Mouse (Mus musculus) heart, embryonic 13.5 days (tissue): Measurements from ENCODE around the gene Slc24a4. TPM values are rescaled to one million over a fixed set of nuclear protein-coding genes. Genes with fewer than 3 reads are reported as not detected.
"Not testable (repeated sequence)": the region's sequence is repeated elsewhere in the genome, so short reads cannot be mapped to it uniquely, and the experiment has no call there.

Experiments
- ATAC-seq: fragments of 200-750 bp; cut with Nextera tagmentation; 2 replicates; pipeline ENCODE4 v1.8.0; 2017; ENCODE audit warnings: moderate TSS enrichment; ENCODE audit not compliant: insufficient number of reproducible peaks, low FRiP score, low TSS enrichment; ENCODE audit errors: extremely low read depth
- H3K27ac ChIP-seq: fragments of 300-500 bp; sonication (generic); replicated peaks from 2 replicates; pipeline ENCODE4 v1.5.1; 2015; ENCODE audit warnings: moderate library complexity, mild to moderate bottlenecking, inconsistent platforms
- H3K27me3 ChIP-seq: fragments of 300-500 bp; sonication (generic); replicated peaks from 2 replicates; pipeline ENCODE4 v1.6.1; 2015; ENCODE audit warnings: mild to moderate bottlenecking, inconsistent platforms
- H3K36me3 ChIP-seq: fragments of 300-500 bp; sonication (generic); 2 replicates; pipeline ENCODE4 v1.6.1; 2015; ENCODE audit warnings: mild to moderate bottlenecking, inconsistent platforms
- H3K4me1 ChIP-seq: fragments of 300-500 bp; sonication (generic); 2 replicates; pipeline ENCODE4 v1.6.1; 2015; ENCODE audit warnings: inconsistent platforms
- H3K4me2 ChIP-seq: fragments of 300-500 bp; sonication (generic); 2 replicates; pipeline ENCODE4 v1.6.1; 2015; ENCODE audit warnings: inconsistent platforms, mild to moderate bottlenecking, moderate library complexity
- H3K4me3 ChIP-seq: fragments of 300-500 bp; sonication (generic); 2 replicates; pipeline ENCODE4 v1.5.1; 2015; ENCODE audit warnings: moderate library complexity, mild to moderate bottlenecking, inconsistent platforms
- H3K9ac ChIP-seq: fragments of 300-500 bp; sonication (generic); 2 replicates; pipeline ENCODE4 v1.6.1; 2015; ENCODE audit warnings: inconsistent platforms, mild to moderate bottlenecking, moderate library complexity
- H3K9me3 ChIP-seq: fragments of 300-500 bp; sonication (generic); 2 replicates; pipeline ENCODE4 v1.6.1; 2016; ENCODE audit warnings: inconsistent platforms
- WGBS: fragments of 180-500 bp; shearing (Covaris S2); methylation state at CpG from one replicate; pipeline ENCODE4 v1.1.7; 2015; ENCODE audit warnings: mixed read lengths; 5-methylcytosine and 5-hydroxymethylcytosine counted together
- polyA plus RNA-seq: library from polyadenylated mRNA; unstranded; fragments of >200 nt; fragmentation: Nextera tagmentation; extraction: Ambion mirVana; gene quantifications from 2 replicates; pipeline ENCODE4 v1.2.1, GENCODE M21; 2015

Slc24a4 gene
- polyA plus RNA-seq, 1 experiment from 2014 or later: 2.8 TPM

- WGBS: 58% methylated on average over 2 of the region's 2 CpGs
- no peaks in the 10 kb centered on the region for H3K27me3 ChIP-seq
- H3K27ac ChIP-seq: no peak overlapping the region
- no peak overlapping the region for H3K9ac ChIP-seq
- H3K36me3 ChIP-seq: no peaks in the 10 kb centered on the region
- peaks cover 16% of the 10 kb centered on the region for H3K4me1 ChIP-seq
- H3K4me2 ChIP-seq: no peak overlapping the region
- H3K9me3 ChIP-seq: no peaks in the 10 kb centered on the region
- no peak for ATAC-seq
- H3K4me3 ChIP-seq: no peak overlapping the region
Observed at GRCm38 (mm10) chr12:102210801-102211200, 82.3 kb downstream of the Slc24a4 start.

GRCm38 (mm10) chr12:102223404-102223803, 94.9 kb downstream of the Slc24a4 start:
- no peaks in the 10 kb centered on the region for H3K9me3 ChIP-seq
- no peaks in the 10 kb centered on the region for H3K36me3 ChIP-seq
- no peak overlapping the region for H3K27ac ChIP-seq
- no peak overlapping the region for H3K9ac ChIP-seq
- 91% methylated on average over 6 of the region's 6 CpGs for WGBS
- peaks cover 7% of the 10 kb centered on the region for H3K4me1 ChIP-seq
- no peak overlapping the region for H3K4me3 ChIP-seq
- H3K4me2 ChIP-seq: no peak overlapping the region
- ATAC-seq: no peak
- no peaks in the 10 kb centered on the region; the same call in 1 of the 2 replicates for H3K27me3 ChIP-seq

- H3K4me2 ChIP-seq, H3K4me1 ChIP-seq, H3K4me3 ChIP-seq, ATAC-seq, H3K27me3 ChIP-seq, H3K36me3 ChIP-seq, H3K9me3 ChIP-seq, H3K27ac ChIP-seq, H3K9ac ChIP-seq: not testable (repeated sequence)
- 81% methylated on average over 2 of the region's 2 CpGs for WGBS
Observed at GRCm38 (mm10) chr12:102224112-102224511, 95.6 kb downstream of the Slc24a4 start.

- H3K4me3 ChIP-seq: no peak overlapping the region
- 43% methylated on average over 3 of the region's 3 CpGs for WGBS
- H3K36me3 ChIP-seq: no peaks in the 10 kb centered on the region
- H3K9ac ChIP-seq: no peak overlapping the region
- H3K9me3 ChIP-seq: no peaks in the 10 kb centered on the region
- ATAC-seq: no peak
- no peak overlapping the region for H3K4me2 ChIP-seq
- no peaks in the 10 kb centered on the region for H3K27me3 ChIP-seq
- H3K27ac ChIP-seq: no peak overlapping the region
- peaks cover 7% of the 10 kb centered on the region for H3K4me1 ChIP-seq
Observed at GRCm38 (mm10) chr12:102225165-102225564, 96.6 kb downstream of the Slc24a4 start.

- no peaks in the 10 kb centered on the region for H3K9me3 ChIP-seq
- no peak for ATAC-seq
- no peaks in the 10 kb centered on the region for H3K27me3 ChIP-seq
- 70% methylated on average over 3 of the region's 3 CpGs for WGBS
- no peak overlapping the region for H3K9ac ChIP-seq
- H3K4me3 ChIP-seq: no peak overlapping the region
- H3K36me3 ChIP-seq: no peaks in the 10 kb centered on the region; the same call in 1 of the 2 replicates
- no peak overlapping the region for H3K4me2 ChIP-seq
- H3K27ac ChIP-seq: no peak overlapping the region
- H3K4me1 ChIP-seq: no peaks in the 10 kb centered on the region
Observed at GRCm38 (mm10) chr12:102235551-102235950, 107.0 kb downstream of the Slc24a4 start.

- 85% methylated on average over 6 of the region's 6 CpGs for WGBS
- H3K4me1 ChIP-seq: no peaks in the 10 kb centered on the region
Observed at GRCm38 (mm10) chr12:102236317-102236716, 107.8 kb downstream of the Slc24a4 start.

GRCm38 (mm10) chr12:102242076-102242722, 113.7 kb downstream of the Slc24a4 start:
- ATAC-seq: no peak
- no peaks in the 10 kb centered on the region for H3K9me3 ChIP-seq
- WGBS: 56% methylated on average over 6 of the region's 6 CpGs

More at GRCm38 (mm10) chr12:102236317-102236716, 107.8 kb downstream of the Slc24a4 start:
- Histone ChIP-seq H3K27ac (no peak overlapping the region), H3K4me3 (no peak overlapping the region), H3K4me2 (no peak overlapping the region), H3K36me3 (no peaks in the 10 kb centered on the region; the same call in 1 of the 2 replicates), H3K27me3 (no peaks in the 10 kb centered on the region), H3K9me3 (no peaks in the 10 kb centered on the region), H3K9ac (no peak overlapping the region)
- ATAC-seq: no peak

GRCm38 (mm10) chr12:102243915-102244314, 115.4 kb downstream of the Slc24a4 start:
- H3K4me3 ChIP-seq: no peak overlapping the region
- peaks cover 8% of the 10 kb centered on the region; the same call in 1 of the 2 replicates for H3K4me1 ChIP-seq
- no peaks in the 10 kb centered on the region for H3K36me3 ChIP-seq
- H3K27ac ChIP-seq: no peak overlapping the region
- H3K27me3 ChIP-seq: no peaks in the 10 kb centered on the region
- ATAC-seq: no peak
- H3K9ac ChIP-seq: no peak overlapping the region
- WGBS: 31% methylated on average over 1 of the region's 1 CpGs
- H3K4me2 ChIP-seq: no peak overlapping the region
- H3K9me3 ChIP-seq: no peaks in the 10 kb centered on the region

More at GRCm38 (mm10) chr12:102242076-102242722, 113.7 kb downstream of the Slc24a4 start:
- Histone ChIP-seq H3K27me3 (no peaks in the 10 kb centered on the region), H3K4me2 (no peak overlapping the region), H3K4me1 (peaks cover 8% of the 10 kb centered on the region; the same call in 1 of the 2 replicates), H3K4me3 (no peak overlapping the region), H3K9ac (no peak overlapping the region), H3K27ac (no peak overlapping the region), H3K36me3 (no peaks in the 10 kb centered on the region)

GRCm38 (mm10) chr12:102246226-102246625, 117.7 kb downstream of the Slc24a4 start:
- no peak overlapping the region for H3K9ac ChIP-seq
- WGBS: 75% methylated on average over 5 of the region's 5 CpGs
- ATAC-seq: no peak

GRCm38 (mm10) chr12:102248104-102248503, 119.6 kb downstream of the Slc24a4 start:
- no peaks in the 10 kb centered on the region for H3K36me3 ChIP-seq
- H3K4me2 ChIP-seq: no peak overlapping the region
- H3K4me1 ChIP-seq: no peaks in the 10 kb centered on the region
- no peak for ATAC-seq
- no peak overlapping the region for H3K27ac ChIP-seq
- H3K9me3 ChIP-seq: no peaks in the 10 kb centered on the region
- H3K4me3 ChIP-seq: no peak overlapping the region
- H3K9ac ChIP-seq: no peak overlapping the region
- no peaks in the 10 kb centered on the region for H3K27me3 ChIP-seq
- 78% methylated on average over 6 of the region's 6 CpGs for WGBS

More at GRCm38 (mm10) chr12:102246226-102246625, 117.7 kb downstream of the Slc24a4 start:
- Histone ChIP-seq H3K4me2 (no peak overlapping the region), H3K36me3 (no peaks in the 10 kb centered on the region), H3K4me3 (no peak overlapping the region), H3K27ac (no peak overlapping the region), H3K9me3 (no peaks in the 10 kb centered on the region), H3K27me3 (no peaks in the 10 kb centered on the region), H3K4me1 (peaks cover 8% of the 10 kb centered on the region; the same call in 1 of the 2 replicates)

GRCm38 (mm10) chr12:102250316-102250715, 121.8 kb downstream of the Slc24a4 start:
- 87% methylated on average over 4 of the region's 4 CpGs for WGBS
- H3K4me2 ChIP-seq: no peak overlapping the region
- no peaks in the 10 kb centered on the region for H3K36me3 ChIP-seq

GRCm38 (mm10) chr12:102251070-102251469, 122.5 kb downstream of the Slc24a4 start:
- WGBS: 73% methylated on average over 3 of the region's 3 CpGs

More at GRCm38 (mm10) chr12:102250316-102250715, 121.8 kb downstream of the Slc24a4 start:
- Histone ChIP-seq H3K27me3 (no peaks in the 10 kb centered on the region), H3K9ac (no peak overlapping the region), H3K4me1 (no peaks in the 10 kb centered on the region), H3K27ac (no peak overlapping the region), H3K4me3 (no peak overlapping the region), H3K9me3 (no peaks in the 10 kb centered on the region)
- ATAC-seq: no peak

More at GRCm38 (mm10) chr12:102251070-102251469, 122.5 kb downstream of the Slc24a4 start:
- Histone ChIP-seq H3K36me3 (no peaks in the 10 kb centered on the region), H3K4me1 (no peaks in the 10 kb centered on the region), H3K27me3 (no peaks in the 10 kb centered on the region), H3K9me3 (no peaks in the 10 kb centered on the region), H3K4me2 (no peak overlapping the region), H3K9ac (no peak overlapping the region), H3K27ac (no peak overlapping the region), H3K4me3 (no peak overlapping the region)
- ATAC-seq: no peak
